Mouse (Mus musculus): ENCODE measurements around the gene Prl7a1. TPM values are rescaled to one million over a fixed set of nuclear protein-coding genes. Genes with fewer than 3 reads are reported as not detected.

The Prl7a1 gene
- polyA plus RNA-seq (2015; fragmentation: Nextera tagmentation; extraction: Ambion mirVana): not detected in 2 replicates

DNA sequence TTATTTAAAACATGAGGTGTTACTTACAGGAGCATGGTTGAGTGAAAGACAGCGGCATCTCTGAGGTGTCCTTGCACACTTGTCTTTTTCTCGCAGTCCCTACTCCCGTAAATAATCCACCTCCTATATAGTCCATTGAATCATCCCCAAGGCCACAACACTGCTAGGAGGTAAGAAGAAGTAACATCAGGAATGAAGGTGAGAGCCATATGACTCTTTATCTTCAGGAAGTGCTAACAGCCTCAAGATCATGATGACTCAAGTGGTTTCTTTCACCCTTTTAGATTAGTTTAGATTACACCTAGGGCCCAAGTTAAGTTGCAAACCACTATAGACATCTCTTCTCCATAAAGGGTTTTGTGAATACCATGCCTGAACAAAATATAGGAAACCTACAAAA, at the start of gene Prl7a1:
Gene Prl7a1, minus strand, starts transcription at position 101 of the 400 bp plus-strand sequence.
- Histone ChIP-seq H3K27ac (ENCODE audit: low read length) (no peak within 1 kb of the TSS), H3K36me3 (ENCODE audit: control insufficient read depth, insufficient read depth) (no peaks in the 10 kb centered on the region), H3K9me3 (replicated peaks; ENCODE audit: control insufficient read depth, low read length) (no peaks in the 10 kb centered on the region), H3K27me3 (ENCODE audit: control insufficient read depth, insufficient read depth, low read length) (no peaks in the 10 kb centered on the region), H3K4me2 (ENCODE audit: low read depth, low read length) (no peak within 1 kb of the TSS), H3K4me1 (ENCODE audit: control insufficient read depth, insufficient read depth, low read length) (no peaks in the 10 kb centered on the region), H3K9ac (ENCODE audit: low read length) (no peak within 1 kb of the TSS), H3K4me3 (ENCODE audit: low read length) (no peak within 1 kb of the TSS)
- ATAC-seq (replicated peaks; ENCODE audit: extremely low read depth, insufficient read depth, low FRiP score): no peak
- WGBS: 89% methylated on average over 3 of the region's 3 CpGs

DNA sequence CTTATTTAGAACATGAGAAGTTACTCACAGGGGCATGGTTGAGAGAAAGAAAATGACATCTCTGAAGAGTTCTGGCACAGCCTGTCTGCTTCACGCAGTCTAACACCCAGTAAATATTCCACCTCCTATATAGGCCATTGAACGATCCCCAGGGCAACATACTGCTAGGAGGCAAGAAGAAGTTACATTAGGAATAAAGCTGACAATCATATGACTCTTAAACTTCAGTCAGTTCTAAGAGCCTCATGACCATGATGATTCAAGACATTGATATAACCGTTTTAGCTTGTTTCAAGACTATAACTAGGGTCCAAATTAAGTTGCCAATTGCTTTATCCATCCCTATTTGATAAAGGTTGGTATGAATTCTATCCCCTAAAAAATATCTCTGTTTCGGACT, 25.6 kb upstream of the Prl7a1 start, which contains the start of gene Prl7a2:
Gene Prl7a2, minus strand, starts transcription at position 101 of the 400 bp plus-strand sequence.
- no peak for ATAC-seq (replicated peaks; ENCODE audit: extremely low read depth, insufficient read depth, low FRiP score)
- whole genome bisulfite sequencing: 75% methylated on average over 4 of the region's 4 CpGs
- Histone ChIP-seq H3K27ac (ENCODE audit: low read length) (no peak within 1 kb of the TSS), H3K9me3 (replicated peaks; ENCODE audit: control insufficient read depth, low read length) (no peaks in the 10 kb centered on the region), H3K36me3 (ENCODE audit: control insufficient read depth, insufficient read depth) (no peaks in the 10 kb centered on the region), H3K4me3 (ENCODE audit: low read length) (no peak within 1 kb of the TSS), H3K27me3 (ENCODE audit: control insufficient read depth, insufficient read depth, low read length) (no peaks in the 10 kb centered on the region), H3K4me2 (ENCODE audit: low read depth, low read length) (no peak within 1 kb of the TSS), H3K9ac (ENCODE audit: low read length) (no peak within 1 kb of the TSS), H3K4me1 (ENCODE audit: control insufficient read depth, insufficient read depth, low read length) (no peaks in the 10 kb centered on the region)

DNA sequence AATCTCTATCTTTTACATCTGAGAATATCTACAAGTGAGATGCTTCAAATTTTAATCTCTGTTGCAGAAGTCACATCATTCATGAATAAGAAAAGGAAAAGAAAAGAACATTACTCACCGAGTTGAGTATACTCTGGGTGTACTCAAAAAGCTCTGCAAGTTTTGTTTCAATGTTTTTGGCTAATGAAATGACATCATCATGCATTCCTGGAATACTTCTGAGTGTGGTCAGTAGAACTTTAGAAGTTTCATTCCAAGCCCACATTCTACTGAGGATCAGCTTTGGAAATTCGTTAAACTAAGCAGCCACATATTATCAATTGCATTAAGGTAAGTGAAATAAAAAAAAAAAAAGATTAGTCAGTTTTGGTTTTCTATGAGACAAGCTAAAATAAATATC, 18.5 kb upstream of the Prl7a1 start:
- no peaks in the 10 kb centered on the region for H3K36me3 ChIP-seq (ENCODE audit: control insufficient read depth, insufficient read depth)
- H3K4me3 ChIP-seq (ENCODE audit: low read length): no peak overlapping the region
- 66% methylated on average over 2 of the region's 2 CpGs for WGBS
- H3K4me1 ChIP-seq (ENCODE audit: control insufficient read depth, insufficient read depth, low read length): no peaks in the 10 kb centered on the region
- no peak for ATAC-seq (replicated peaks; ENCODE audit: extremely low read depth, insufficient read depth, low FRiP score)
- no peaks in the 10 kb centered on the region for H3K27me3 ChIP-seq (ENCODE audit: control insufficient read depth, insufficient read depth, low read length)
- no peak overlapping the region for H3K27ac ChIP-seq (ENCODE audit: low read length)
- H3K9ac ChIP-seq (ENCODE audit: low read length): no peak overlapping the region
- no peak overlapping the region for H3K4me2 ChIP-seq (ENCODE audit: low read depth, low read length)
- no peaks in the 10 kb centered on the region for H3K9me3 ChIP-seq (replicated peaks; ENCODE audit: control insufficient read depth, low read length)

DNA sequence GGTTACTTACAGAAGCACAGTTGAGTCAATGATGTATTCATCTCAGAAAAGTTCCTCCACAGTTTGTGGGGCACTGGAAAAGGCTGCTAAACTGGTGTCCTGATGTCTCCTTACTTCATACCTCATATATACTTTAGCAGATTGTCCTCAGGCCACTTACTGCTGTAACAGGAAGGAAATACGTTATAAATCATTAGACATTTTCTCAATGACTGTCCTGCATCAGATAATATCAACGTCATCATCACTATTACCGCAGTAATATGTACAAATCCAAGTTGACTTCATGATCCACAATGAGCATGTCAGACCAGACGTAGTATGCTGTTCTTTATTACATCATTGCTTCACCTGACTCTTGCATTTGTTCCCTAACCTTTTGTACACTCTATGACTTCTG, 31.8 kb downstream of the Prl7a1 start, which contains the start of gene Prl7b1:
Gene Prl7b1, minus strand, starts transcription at position 101 of the 400 bp plus-strand sequence.
- no peaks in the 10 kb centered on the region for H3K4me1 ChIP-seq (ENCODE audit: control insufficient read depth, insufficient read depth, low read length)
- no peak within 1 kb of the TSS for H3K4me3 ChIP-seq (ENCODE audit: low read length)
- no peak within 1 kb of the TSS for H3K9ac ChIP-seq (ENCODE audit: low read length)
- no peaks in the 10 kb centered on the region for H3K9me3 ChIP-seq (replicated peaks; ENCODE audit: control insufficient read depth, low read length)
- 52% methylated on average over 4 of the region's 4 CpGs for WGBS
- H3K27ac ChIP-seq (ENCODE audit: low read length): no peak within 1 kb of the TSS
- no peak within 1 kb of the TSS for H3K4me2 ChIP-seq (ENCODE audit: low read depth, low read length)
- H3K36me3 ChIP-seq (ENCODE audit: control insufficient read depth, insufficient read depth): no peaks in the 10 kb centered on the region
- ATAC-seq (replicated peaks; ENCODE audit: extremely low read depth, insufficient read depth, low FRiP score): no peak
- H3K27me3 ChIP-seq (ENCODE audit: control insufficient read depth, insufficient read depth, low read length): no peaks in the 10 kb centered on the region

Other genes starting within 250 kb of the Prl7a1 start
- gene Prl8a6, start 203.8 kb downstream of the Prl7a1 start, polyA plus RNA-seq (2015; fragmentation: Nextera tagmentation; extraction: Ambion mirVana): not detected in 2 replicates
- gene Prl8a8, start 129.3 kb downstream of the Prl7a1 start, polyA plus RNA-seq (2015; fragmentation: Nextera tagmentation; extraction: Ambion mirVana): not detected in 2 replicates
- not detected in 2 replicates for gene Prl8a9, start 77.9 kb downstream of the Prl7a1 start, polyA plus RNA-seq (2015; fragmentation: Nextera tagmentation; extraction: Ambion mirVana)
- not detected in 2 replicates for gene Prl8a1, start 60.3 kb downstream of the Prl7a1 start, polyA plus RNA-seq (2015; fragmentation: Nextera tagmentation; extraction: Ambion mirVana)
- gene Prl7b1, start 31.9 kb downstream of the Prl7a1 start, polyA plus RNA-seq (2015; fragmentation: Nextera tagmentation; extraction: Ambion mirVana): not detected in 2 replicates
- not detected in 2 replicates for gene Prl7a2, start 25.5 kb upstream of the Prl7a1 start, polyA plus RNA-seq (2015; fragmentation: Nextera tagmentation; extraction: Ambion mirVana)
- not detected in 2 replicates for gene Prl7d1, start 74.2 kb upstream of the Prl7a1 start, polyA plus RNA-seq (2015; fragmentation: Nextera tagmentation; extraction: Ambion mirVana)
- gene Prl7c1, start 138.3 kb upstream of the Prl7a1 start, polyA plus RNA-seq (2015; fragmentation: Nextera tagmentation; extraction: Ambion mirVana): not detected in 2 replicates
- not detected in 2 replicates for gene Prl2a1, start 159.2 kb upstream of the Prl7a1 start, polyA plus RNA-seq (2015; fragmentation: Nextera tagmentation; extraction: Ambion mirVana)
- not detected in 2 replicates for gene Prl2c1, start 206.8 kb upstream of the Prl7a1 start, polyA plus RNA-seq (2015; fragmentation: Nextera tagmentation; extraction: Ambion mirVana)

Measured in heart, embryonic 16.5 days (tissue).